Mouse (Mus musculus) hindbrain, embryonic 11.5 days (tissue): ENCODE measurements at regions not wholly inside any gene's neighbourhood (a gene's known extent, or its start where the extent isn't known, plus 50 kb on each side); places are given as distances from the start of the nearest gene placed in this dataset.

ENCODE experiments used
- ATAC-seq: fragments of 200-750 bp; cut with Nextera tagmentation; 2 replicates; pipeline ENCODE4 v1.8.0; 2017; ENCODE audit warnings: mild to moderate bottlenecking, moderate TSS enrichment, moderate library complexity; ENCODE audit not compliant: low FRiP score
- DNase-seq: peaks from one replicate; pipeline ENCODE4 v3.0.0-alpha.2; 2015; ENCODE audit warnings: low spot score
- H3K27ac ChIP-seq: fragments of 300-500 bp; sonication (generic); 2 replicates; pipeline ENCODE4 v1.5.1; 2014; ENCODE audit warnings: mild to moderate bottlenecking, low read depth, low read length
- H3K27me3 ChIP-seq: fragments of 300-500 bp; sonication (generic); 2 replicates; pipeline ENCODE4 v1.6.1; 2014; ENCODE audit warnings: mild to moderate bottlenecking, low read length, moderate library complexity, mixed read lengths; ENCODE audit not compliant: control insufficient read depth, insufficient read depth
- H3K36me3 ChIP-seq: fragments of 300-500 bp; sonication (generic); 2 replicates; pipeline ENCODE4 v1.6.1; 2014; ENCODE audit warnings: mild to moderate bottlenecking, low read length, moderate library complexity, mixed read lengths; ENCODE audit not compliant: control insufficient read depth, insufficient read depth
- H3K4me1 ChIP-seq: fragments of 300-500 bp; sonication (generic); replicated peaks from 2 replicates; pipeline ENCODE4 v1.6.1; 2014; ENCODE audit warnings: low read length, mixed read lengths; ENCODE audit not compliant: control insufficient read depth, insufficient read depth
- H3K4me2 ChIP-seq: fragments of 300-500 bp; sonication (generic); replicated peaks from 2 replicates; pipeline ENCODE4 v1.6.1; 2014; ENCODE audit warnings: mild to moderate bottlenecking, low read depth, low read length
- H3K4me3 ChIP-seq: fragments of 300-500 bp; sonication (generic); 2 replicates; pipeline ENCODE4 v1.5.1; 2014; ENCODE audit warnings: low read depth, low read length
- H3K9ac ChIP-seq: fragments of 300-500 bp; sonication (generic); 2 replicates; pipeline ENCODE4 v1.6.1; 2014; ENCODE audit warnings: low read depth, low read length
- H3K9me3 ChIP-seq: fragments of 300-500 bp; sonication (generic); 2 replicates; pipeline ENCODE4 v1.6.1; 2016; ENCODE audit warnings: low read length; ENCODE audit not compliant: control insufficient read depth
- WGBS: fragments of 180-500 bp; shearing (Covaris S2); extraction: QIAGEN DNeasy Blood & Tissue Kit; methylation state at CpG from one replicate; pipeline ENCODE4 v1.1.7; 2014; 5-methylcytosine and 5-hydroxymethylcytosine counted together

DNA sequence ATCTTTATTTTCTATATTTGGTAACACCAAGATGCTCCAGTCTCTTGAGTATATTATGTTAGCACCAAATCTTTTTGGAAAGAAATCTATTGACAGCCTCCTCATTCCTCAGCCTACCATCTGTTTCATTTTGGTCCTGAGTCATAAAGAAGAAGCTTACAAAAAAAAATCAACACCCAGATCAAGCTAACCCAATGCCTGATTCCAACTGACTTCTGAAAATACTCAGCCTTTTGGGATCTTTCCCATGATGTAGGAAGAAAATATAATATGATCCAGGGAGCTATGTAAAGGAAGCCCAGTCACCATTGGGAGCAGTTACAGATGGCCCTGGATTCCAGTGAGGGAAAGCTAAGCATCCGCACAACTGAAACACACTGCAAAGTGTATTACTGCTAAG lies 231.3 kb upstream of the Kynu start:
- Histone ChIP-seq H3K4me2 (no peak overlapping the region), H3K27ac (no peak overlapping the region), H3K9ac (no peak overlapping the region), H3K36me3 (no peaks in the 10 kb centered on the region), H3K27me3 (no peaks in the 10 kb centered on the region), H3K9me3 (no peaks in the 10 kb centered on the region), H3K4me1 (no peaks in the 10 kb centered on the region), H3K4me3 (no peak overlapping the region)
- DNase-seq (no peak), ATAC-seq (no peak)
- 91% methylated on average over 1 of the region's 1 CpGs for WGBS

DNA sequence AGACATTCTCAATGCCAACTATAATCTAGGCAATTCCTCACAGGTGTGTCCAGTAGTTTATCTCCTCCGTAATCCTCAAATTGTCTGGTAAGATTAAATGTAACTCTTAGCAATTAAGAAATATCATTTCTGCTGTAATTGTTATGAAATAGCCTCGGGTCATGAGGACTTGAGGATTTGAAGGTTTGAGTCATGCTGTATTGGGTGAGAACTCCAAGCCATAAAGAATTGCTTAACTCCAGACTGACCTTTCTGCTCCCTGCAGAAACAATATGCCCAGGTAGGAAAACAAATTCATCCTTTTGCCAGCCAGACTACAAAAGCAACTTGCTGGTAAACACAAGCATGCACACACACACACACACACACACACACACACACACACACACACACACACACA lies 190.8 kb upstream of the Kynu start:
- no peak overlapping the region for H3K27ac ChIP-seq
- 86% methylated on average over 2 of the region's 2 CpGs for WGBS
- H3K4me1 ChIP-seq: no peaks in the 10 kb centered on the region
- no peaks in the 10 kb centered on the region for H3K9me3 ChIP-seq
- ATAC-seq (no peak), DNase-seq (no peak)
- H3K9ac ChIP-seq: no peak overlapping the region
- H3K36me3 ChIP-seq: no peaks in the 10 kb centered on the region
- no peaks in the 10 kb centered on the region for H3K27me3 ChIP-seq
- H3K4me3 ChIP-seq: no peak overlapping the region
- no peak overlapping the region for H3K4me2 ChIP-seq

DNA sequence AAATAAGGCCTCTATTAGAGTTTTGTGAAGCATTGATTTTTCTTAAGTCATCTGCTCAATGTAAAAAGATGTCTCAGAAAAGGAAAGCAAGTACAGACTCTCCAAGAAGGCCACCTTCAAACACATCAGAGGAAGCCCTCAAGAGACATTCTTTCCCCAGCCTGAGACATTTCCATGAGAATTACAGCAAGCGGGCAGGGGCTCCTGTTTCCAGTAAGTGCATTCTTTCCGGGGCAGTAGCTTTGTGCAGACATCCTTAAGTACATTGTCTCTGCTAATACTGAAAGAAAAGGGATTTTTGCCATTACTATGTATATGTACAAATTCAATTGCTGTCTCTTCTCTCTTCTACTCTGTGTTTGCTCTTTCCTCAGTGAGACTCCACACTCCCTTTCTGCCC lies 189.3 kb upstream of the Kynu start:
- Histone ChIP-seq H3K9ac (no peak overlapping the region), H3K4me2 (no peak overlapping the region), H3K27me3 (no peaks in the 10 kb centered on the region), H3K4me3 (no peak overlapping the region), H3K9me3 (no peaks in the 10 kb centered on the region), H3K27ac (no peak overlapping the region), H3K4me1 (no peaks in the 10 kb centered on the region), H3K36me3 (no peaks in the 10 kb centered on the region)
- no peak for DNase-seq
- ATAC-seq: no peak
- 32% methylated on average over 2 of the region's 2 CpGs for WGBS

DNA sequence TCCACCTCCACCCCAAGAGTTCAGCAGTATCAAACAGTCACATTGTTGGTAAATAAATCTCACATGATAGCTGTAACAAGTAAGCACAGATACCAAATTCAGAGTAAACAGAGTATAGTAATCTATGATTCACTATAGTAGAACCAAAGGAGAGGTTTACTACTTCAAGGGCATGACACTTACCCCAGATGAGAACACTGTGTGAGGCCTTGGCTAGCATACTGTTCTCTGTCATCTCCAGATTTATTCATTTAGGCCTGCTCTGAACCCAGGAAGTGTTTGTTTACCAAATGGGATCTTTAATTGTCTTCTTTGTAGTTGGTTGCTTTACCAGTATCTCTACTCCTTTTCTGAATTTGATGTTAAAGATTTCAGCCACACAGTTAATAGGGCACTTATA lies 151.8 kb upstream of the Kynu start:
- DNase-seq: no peak
- no peak for ATAC-seq
- no peaks in the 10 kb centered on the region for H3K4me1 ChIP-seq
- no peak overlapping the region for H3K27ac ChIP-seq
- no peak overlapping the region for H3K9ac ChIP-seq
- no peaks in the 10 kb centered on the region for H3K27me3 ChIP-seq
- H3K4me3 ChIP-seq: no peak overlapping the region
- no peaks in the 10 kb centered on the region for H3K9me3 ChIP-seq
- no peaks in the 10 kb centered on the region for H3K36me3 ChIP-seq
- H3K4me2 ChIP-seq: no peak overlapping the region

DNA sequence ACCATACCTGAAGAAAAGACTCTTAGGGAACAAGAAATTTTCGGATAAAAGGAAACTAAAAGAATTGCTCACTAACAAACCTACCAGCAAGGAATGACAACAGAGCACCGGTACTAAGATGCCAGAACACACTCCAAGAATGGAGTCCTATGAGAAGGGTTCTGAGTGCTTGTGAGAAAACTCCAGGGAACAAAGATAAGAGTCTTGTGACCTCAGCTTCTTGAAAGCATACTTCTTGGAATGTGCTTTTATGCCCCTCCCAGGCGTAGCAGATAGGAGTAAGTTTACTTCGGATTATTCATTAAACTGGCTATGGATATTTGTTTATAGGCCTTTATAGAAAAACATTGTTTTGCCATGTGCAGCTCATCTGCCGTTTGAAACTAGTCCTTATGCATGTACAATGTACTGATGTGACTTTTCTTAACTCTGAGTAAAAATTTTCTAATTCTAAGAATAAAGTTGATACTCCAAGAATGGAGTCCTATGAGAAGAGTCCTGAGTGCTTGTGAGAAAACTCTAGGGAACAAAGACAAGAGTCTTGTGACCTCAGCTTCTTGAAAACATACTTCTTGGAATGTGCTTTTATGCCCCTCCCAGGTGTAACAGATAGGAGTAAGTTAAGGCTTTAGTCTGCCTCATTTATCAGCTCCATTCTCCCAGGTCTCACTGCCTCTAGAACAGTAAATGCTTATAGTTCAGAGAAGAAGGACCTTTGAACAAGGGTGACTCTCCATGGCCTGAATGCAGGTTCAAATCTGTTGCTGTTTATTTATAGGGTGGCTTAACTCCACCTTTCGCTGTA lies 150.8 kb upstream of the Kynu start:
- ATAC-seq: no peak
- 90% methylated on average over 6 of the region's 6 CpGs for WGBS
- Histone ChIP-seq H3K4me1 (no peaks in the 10 kb centered on the region), H3K4me2 (no peak overlapping the region), H3K27ac (no peak overlapping the region), H3K27me3 (no peaks in the 10 kb centered on the region), H3K9me3 (no peaks in the 10 kb centered on the region), H3K4me3 (no peak overlapping the region), H3K36me3 (no peaks in the 10 kb centered on the region), H3K9ac (no peak overlapping the region)
- no peak for DNase-seq

DNA sequence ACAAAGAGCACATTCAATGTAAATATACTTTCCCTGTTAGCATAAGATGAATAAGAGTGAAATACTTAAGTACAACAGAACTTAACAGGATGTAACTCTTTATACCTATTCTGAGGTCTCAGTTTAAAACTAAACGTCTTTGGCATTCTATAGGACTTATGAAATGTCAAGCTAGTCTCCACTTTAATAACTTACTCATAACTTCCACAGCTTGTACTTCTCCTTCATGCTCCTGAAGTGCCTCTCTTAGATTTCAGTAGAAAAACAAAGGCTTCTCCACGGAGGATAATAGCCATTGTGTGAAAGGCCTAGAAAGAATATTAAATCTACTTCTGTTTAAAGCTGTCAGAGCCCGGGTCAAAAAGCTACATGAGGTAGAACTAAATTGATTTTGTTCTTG lies 117.9 kb upstream of the Kynu start:
- no peak overlapping the region for H3K27ac ChIP-seq
- no peak overlapping the region for H3K4me2 ChIP-seq
- no peak overlapping the region for H3K9ac ChIP-seq
- no peaks in the 10 kb centered on the region for H3K36me3 ChIP-seq
- no peak for ATAC-seq
- H3K9me3 ChIP-seq: no peaks in the 10 kb centered on the region
- 31% methylated on average over 3 of the region's 3 CpGs for WGBS
- no peak overlapping the region for H3K4me3 ChIP-seq
- H3K4me1 ChIP-seq: no peaks in the 10 kb centered on the region
- DNase-seq: no peak
- no peaks in the 10 kb centered on the region for H3K27me3 ChIP-seq

DNA sequence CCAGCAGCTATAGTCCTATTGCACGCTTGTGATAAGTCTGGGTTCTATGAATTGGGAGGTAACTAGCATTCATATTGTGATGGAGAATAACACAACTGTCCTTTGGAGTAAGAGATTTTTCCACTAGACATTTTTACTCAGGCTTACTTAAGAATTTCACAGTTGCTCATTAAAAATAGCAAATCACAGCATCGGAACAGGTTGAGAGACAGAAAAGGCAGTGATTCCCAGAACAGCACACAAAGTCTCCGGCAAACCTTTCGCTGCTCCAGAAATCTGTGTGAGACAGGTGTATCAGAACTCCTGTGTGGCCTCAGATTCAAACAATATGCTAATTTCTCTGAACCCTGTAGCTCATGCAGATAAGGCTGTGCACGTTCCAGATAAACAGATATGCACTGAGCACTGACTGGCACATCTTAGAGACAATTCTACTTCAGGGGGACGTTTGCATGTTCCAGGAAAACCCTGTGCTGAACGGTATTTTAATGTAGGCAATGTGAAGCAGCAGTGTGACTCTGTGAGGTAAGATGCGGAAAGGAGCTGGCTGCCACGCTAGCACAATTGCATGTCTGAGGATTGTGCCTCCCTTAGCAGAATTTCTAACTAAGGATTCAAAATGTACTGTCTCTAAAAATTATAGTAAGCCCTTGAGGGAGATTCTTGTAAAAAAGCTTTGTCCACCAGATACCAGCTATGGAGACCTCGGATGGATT lies 99.8 kb upstream of the Kynu start:
- no peak overlapping the region for H3K4me3 ChIP-seq
- ATAC-seq (no peak), DNase-seq (no peak)
- H3K27ac ChIP-seq: no peak overlapping the region
- no peak overlapping the region for H3K9ac ChIP-seq
- H3K36me3 ChIP-seq: no peaks in the 10 kb centered on the region
- no peaks in the 10 kb centered on the region for H3K4me1 ChIP-seq
- WGBS: 90% methylated on average over 10 of the region's 10 CpGs
- H3K4me2 ChIP-seq: no peak overlapping the region
- H3K9me3 ChIP-seq: no peaks in the 10 kb centered on the region
- H3K27me3 ChIP-seq: no peaks in the 10 kb centered on the region

DNA sequence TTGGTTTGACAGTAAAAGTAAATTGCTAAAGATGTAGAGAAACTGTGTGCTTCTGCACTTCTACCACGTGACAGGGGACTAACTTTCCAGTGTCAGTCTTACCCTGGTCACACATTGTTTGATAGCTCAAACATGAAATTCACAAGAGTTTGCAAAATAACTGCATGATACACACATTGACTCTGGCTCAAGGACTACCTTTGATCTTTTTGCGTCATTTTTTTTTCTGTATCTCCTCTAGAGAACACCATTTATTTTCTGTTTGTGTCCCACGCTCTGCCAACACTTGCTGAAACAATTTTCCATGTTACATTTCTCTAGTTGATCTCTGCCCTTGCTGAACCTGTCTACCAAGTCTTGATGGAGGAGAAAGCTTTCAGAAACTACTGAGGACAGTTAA lies 86.0 kb upstream of the Kynu start:
- H3K4me1 ChIP-seq: no peaks in the 10 kb centered on the region
- H3K36me3 ChIP-seq: no peaks in the 10 kb centered on the region
- H3K27ac ChIP-seq: no peak overlapping the region
- no peaks in the 10 kb centered on the region for H3K9me3 ChIP-seq
- H3K9ac ChIP-seq: no peak overlapping the region
- ATAC-seq (no peak), DNase-seq (no peak)
- no peaks in the 10 kb centered on the region for H3K27me3 ChIP-seq
- H3K4me3 ChIP-seq: no peak overlapping the region
- H3K4me2 ChIP-seq: no peak overlapping the region
- WGBS: 81% methylated on average over 3 of the region's 3 CpGs

DNA sequence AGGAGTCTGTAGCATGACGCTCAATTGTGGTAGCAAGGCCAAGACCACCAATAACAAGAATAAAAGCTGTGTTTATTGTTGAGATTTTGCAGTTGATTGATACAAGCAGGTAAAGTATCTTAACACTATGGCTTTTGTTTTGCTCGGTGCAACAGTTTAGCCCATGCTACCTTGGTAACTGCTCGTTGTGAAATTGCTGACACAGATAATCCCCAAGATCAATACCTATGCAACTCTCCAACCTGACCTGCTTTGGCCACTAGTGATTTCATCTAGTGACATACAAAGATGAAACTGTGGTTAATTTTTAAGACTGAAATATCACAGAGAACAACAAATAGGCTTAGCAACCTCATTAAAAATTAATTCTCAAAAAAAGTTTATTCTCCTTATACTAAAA lies 85.2 kb upstream of the Kynu start:
- H3K9me3 ChIP-seq: no peaks in the 10 kb centered on the region
- H3K9ac ChIP-seq: no peak overlapping the region
- H3K4me1 ChIP-seq: no peaks in the 10 kb centered on the region
- no peak overlapping the region for H3K4me2 ChIP-seq
- H3K36me3 ChIP-seq: no peaks in the 10 kb centered on the region
- DNase-seq (no peak), ATAC-seq (no peak)
- H3K27ac ChIP-seq: no peak overlapping the region
- no peaks in the 10 kb centered on the region for H3K27me3 ChIP-seq
- WGBS: 90% methylated on average over 3 of the region's 3 CpGs
- no peak overlapping the region for H3K4me3 ChIP-seq
